Mouse (Mus musculus): ENCODE measurements at regions not wholly inside any gene's neighbourhood (a gene's known extent, or its start where the extent isn't known, plus 50 kb on each side); places are given as distances from the start of the nearest gene placed in this dataset.
A peak's percentile ranks its signal among the peaks of the same experiment; 100 is the strongest.
"Not testable (repeated sequence)": the region's sequence is repeated elsewhere in the genome, so short reads cannot be mapped to it uniquely, and the experiment has no call there.

DNA sequence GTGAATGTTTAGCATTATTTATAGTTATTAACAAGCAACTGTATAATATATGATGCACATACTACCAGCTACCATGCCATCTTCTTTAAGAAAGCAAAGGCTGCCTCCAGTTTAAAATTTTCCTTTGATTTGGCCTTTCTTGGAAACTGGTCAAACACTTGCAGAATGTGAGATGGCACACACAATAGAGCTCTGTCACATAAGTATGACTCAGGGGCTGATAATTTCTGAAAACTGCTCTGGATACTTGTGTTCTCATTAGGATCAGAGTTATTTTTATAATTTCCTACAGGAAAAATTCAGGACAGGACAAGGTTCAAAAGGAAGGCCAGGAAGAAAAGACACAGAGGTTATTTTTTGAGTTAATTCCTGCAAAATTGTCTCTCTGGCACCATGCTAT, 552.4 kb upstream of the Adamts5 start:
- H3ac ChIP-seq (ENCODE audit: control insufficient read depth, insufficient read length): no peak overlapping the region
- no peaks in the 10 kb centered on the region for H3K36me3 ChIP-seq (ENCODE audit: control insufficient read depth, insufficient read depth)
- no peak for TF ChIP-seq TCF12 (IDR thresholded peaks at IDR 0.05; ENCODE audit: insufficient read depth, poor library complexity, severe bottlenecking)
- no peak for TF ChIP-seq E2F4 (IDR thresholded peaks at IDR 0.05; ENCODE audit: insufficient read depth)
- TF ChIP-seq CEBPB (IDR thresholded peaks at IDR 0.05; ENCODE audit: insufficient read depth, poor library complexity, severe bottlenecking): no peak
- TF ChIP-seq REST (IDR thresholded peaks at IDR 0.05; ENCODE audit: insufficient read depth, insufficient read length): no peak
- TF ChIP-seq USF1 (IDR thresholded peaks at IDR 0.05; ENCODE audit: low read depth): no peak
- TF ChIP-seq MYOG (IDR thresholded peaks at IDR 0.05; ENCODE audit: control insufficient read depth in 1 of 3, insufficient read depth in 1 of 3, insufficient read length in 2 of 3, low read depth in 2 of 3): no peak
- no peak for TF ChIP-seq POLR2AphosphoS2 (IDR thresholded peaks at IDR 0.05; ENCODE audit: insufficient read length, low read depth)
- no peak for TF ChIP-seq TCF3 (IDR thresholded peaks at IDR 0.05; ENCODE audit: insufficient read length, low read depth)
- TF ChIP-seq MAX (IDR thresholded peaks at IDR 0.05; ENCODE audit: low read depth): no peak
- TF ChIP-seq MYOD1 (IDR thresholded peaks at IDR 0.05; ENCODE audit: control insufficient read depth in 1 of 3, insufficient read length in 2 of 3, low read depth in 2 of 3): no peak
- no peak for TF ChIP-seq SRF (IDR thresholded peaks at IDR 0.05; ENCODE audit: control insufficient read depth, insufficient read length, low read depth)
- TF ChIP-seq POLR2A (IDR thresholded peaks at IDR 0.05; ENCODE audit: insufficient read length, low read depth): no peak
- no peaks in the 10 kb centered on the region for H3K27me3 ChIP-seq (ENCODE audit: control insufficient read depth, insufficient read depth, insufficient read length)
- no peaks in the 10 kb centered on the region for H3K79me2 ChIP-seq (ENCODE audit: control insufficient read depth, insufficient read depth)
- no peak overlapping the region for H3K4me2 ChIP-seq (ENCODE audit: low read depth)
- no peak overlapping the region for H3K4me3 ChIP-seq

- no peaks in the 10 kb centered on the region for H3K27me3 ChIP-seq (ENCODE audit: control insufficient read depth, insufficient read depth, insufficient read length)
- H3ac ChIP-seq (ENCODE audit: control insufficient read depth, insufficient read length): no peak overlapping the region
- no peak overlapping the region for H3K4me3 ChIP-seq
- TF ChIP-seq USF1 (IDR thresholded peaks at IDR 0.05; ENCODE audit: low read depth) (no peak), MYOG (IDR thresholded peaks at IDR 0.05; ENCODE audit: control insufficient read depth in 1 of 3, insufficient read depth in 1 of 3, insufficient read length in 2 of 3, low read depth in 2 of 3) (no peak), POLR2AphosphoS2 (IDR thresholded peaks at IDR 0.05; ENCODE audit: insufficient read length, low read depth) (no peak), REST (IDR thresholded peaks at IDR 0.05; ENCODE audit: insufficient read depth, insufficient read length) (no peak), POLR2A (IDR thresholded peaks at IDR 0.05; ENCODE audit: insufficient read length, low read depth) (no peak), TCF3 (IDR thresholded peaks at IDR 0.05; ENCODE audit: insufficient read length, low read depth) (no peak), MYOD1 (IDR thresholded peaks at IDR 0.05; ENCODE audit: control insufficient read depth in 1 of 3, insufficient read length in 2 of 3, low read depth in 2 of 3) (no peak), SRF (IDR thresholded peaks at IDR 0.05; ENCODE audit: control insufficient read depth, insufficient read length, low read depth) (no peak), MAX (IDR thresholded peaks at IDR 0.05; ENCODE audit: low read depth) (no peak), CEBPB (IDR thresholded peaks at IDR 0.05; ENCODE audit: insufficient read depth, poor library complexity, severe bottlenecking) (no peak), TCF12 (IDR thresholded peaks at IDR 0.05; ENCODE audit: insufficient read depth, poor library complexity, severe bottlenecking) (no peak), E2F4 (IDR thresholded peaks at IDR 0.05; ENCODE audit: insufficient read depth) (no peak)
- H3K79me2 ChIP-seq (ENCODE audit: control insufficient read depth, insufficient read depth): no peaks in the 10 kb centered on the region
- no peak overlapping the region for H3K4me2 ChIP-seq (ENCODE audit: low read depth)
- H3K36me3 ChIP-seq (ENCODE audit: control insufficient read depth, insufficient read depth): no peaks in the 10 kb centered on the region
Measured at GRCm38 (mm10) chr16:86448478-86449160, 547.0 kb upstream of the Adamts5 start.

DNA sequence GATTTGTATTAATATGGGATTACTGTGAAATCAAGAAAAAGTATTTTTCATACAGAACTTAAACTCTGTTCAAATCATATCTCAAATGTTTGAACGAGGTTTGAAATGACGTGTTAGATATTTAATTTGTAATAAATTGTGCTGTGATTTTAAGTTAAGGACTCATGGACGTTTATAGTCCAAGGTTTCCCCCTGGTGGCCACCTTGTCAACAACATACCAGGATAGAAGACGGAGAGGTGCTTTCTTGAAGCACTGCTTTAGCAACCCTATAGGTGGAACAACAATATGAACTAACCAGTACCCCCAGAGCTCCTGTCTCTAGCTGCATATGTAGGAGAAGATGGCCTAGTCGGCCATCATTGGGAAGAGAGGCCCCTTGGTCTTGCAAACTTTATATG, 517.8 kb upstream of the Adamts5 start:
- H3K36me3 ChIP-seq (ENCODE audit: control insufficient read depth, insufficient read depth); H3K4me2 ChIP-seq (ENCODE audit: low read depth); H3K79me2 ChIP-seq (ENCODE audit: control insufficient read depth, insufficient read depth); H3K4me3 ChIP-seq; H3K27me3 ChIP-seq (ENCODE audit: control insufficient read depth, insufficient read depth, insufficient read length); H3ac ChIP-seq (ENCODE audit: control insufficient read depth, insufficient read length): not testable (repeated sequence)

GRCm38 (mm10) chr16:86404309-86404708, 502.7 kb upstream of the Adamts5 start:
- no peak for TF ChIP-seq MAX (IDR thresholded peaks at IDR 0.05; ENCODE audit: low read depth)
- TF ChIP-seq CEBPB (IDR thresholded peaks at IDR 0.05; ENCODE audit: insufficient read depth, poor library complexity, severe bottlenecking): no peak
- no peak for TF ChIP-seq MYOD1 (IDR thresholded peaks at IDR 0.05; ENCODE audit: control insufficient read depth in 1 of 3, insufficient read length in 2 of 3, low read depth in 2 of 3)
- TF ChIP-seq E2F4 (IDR thresholded peaks at IDR 0.05; ENCODE audit: insufficient read depth): no peak
- no peak for TF ChIP-seq POLR2A (IDR thresholded peaks at IDR 0.05; ENCODE audit: insufficient read length, low read depth)
- TF ChIP-seq SRF (IDR thresholded peaks at IDR 0.05; ENCODE audit: control insufficient read depth, insufficient read length, low read depth): no peak
- TF ChIP-seq TCF3 (IDR thresholded peaks at IDR 0.05; ENCODE audit: insufficient read length, low read depth): no peak
- no peak for TF ChIP-seq POLR2AphosphoS2 (IDR thresholded peaks at IDR 0.05; ENCODE audit: insufficient read length, low read depth)
- no peak for TF ChIP-seq MYOG (IDR thresholded peaks at IDR 0.05; ENCODE audit: control insufficient read depth in 1 of 3, insufficient read depth in 1 of 3, insufficient read length in 2 of 3, low read depth in 2 of 3)
- TF ChIP-seq TCF12 (IDR thresholded peaks at IDR 0.05; ENCODE audit: insufficient read depth, poor library complexity, severe bottlenecking): no peak
- TF ChIP-seq USF1 (IDR thresholded peaks at IDR 0.05; ENCODE audit: low read depth): no peak
- no peak for TF ChIP-seq REST (IDR thresholded peaks at IDR 0.05; ENCODE audit: insufficient read depth, insufficient read length)
- Histone ChIP-seq H3K4me2 (ENCODE audit: low read depth) (no peak overlapping the region), H3K36me3 (ENCODE audit: control insufficient read depth, insufficient read depth) (no peaks in the 10 kb centered on the region), H3ac (ENCODE audit: control insufficient read depth, insufficient read length) (no peak overlapping the region), H3K27me3 (ENCODE audit: control insufficient read depth, insufficient read depth, insufficient read length) (no peaks in the 10 kb centered on the region), H3K4me3 (no peak overlapping the region), H3K79me2 (ENCODE audit: control insufficient read depth, insufficient read depth) (no peaks in the 10 kb centered on the region)

GRCm38 (mm10) chr16:86401381-86401780, 499.8 kb upstream of the Adamts5 start:
- Histone ChIP-seq H3K4me3 (no peak overlapping the region), H3K79me2 (ENCODE audit: control insufficient read depth, insufficient read depth) (no peaks in the 10 kb centered on the region), H3K36me3 (ENCODE audit: control insufficient read depth, insufficient read depth) (no peaks in the 10 kb centered on the region), H3ac (ENCODE audit: control insufficient read depth, insufficient read length) (no peak overlapping the region), H3K27me3 (ENCODE audit: control insufficient read depth, insufficient read depth, insufficient read length) (no peaks in the 10 kb centered on the region), H3K4me2 (ENCODE audit: low read depth) (peak overlapping the region; percentile 21)
- TF ChIP-seq E2F4 (IDR thresholded peaks at IDR 0.05; ENCODE audit: insufficient read depth) (no peak), POLR2A (IDR thresholded peaks at IDR 0.05; ENCODE audit: insufficient read length, low read depth) (no peak), TCF12 (IDR thresholded peaks at IDR 0.05; ENCODE audit: insufficient read depth, poor library complexity, severe bottlenecking) (no peak), MAX (IDR thresholded peaks at IDR 0.05; ENCODE audit: low read depth) (no peak), MYOD1 (IDR thresholded peaks at IDR 0.05; ENCODE audit: control insufficient read depth in 1 of 3, insufficient read length in 2 of 3, low read depth in 2 of 3) (no peak), POLR2AphosphoS2 (IDR thresholded peaks at IDR 0.05; ENCODE audit: insufficient read length, low read depth) (no peak)

All from myocyte (in vitro differentiated cells).